Mouse (Mus musculus) erythroblast, embryonic 14.5 days (primary cell): ENCODE data around the gene Eif2b5. TPM values are rescaled to one million over a fixed set of nuclear protein-coding genes. Genes with fewer than 3 reads are reported as not detected.

ENCODE experiments used
- H3K27me3 ChIP-seq: 2 replicates; pipeline ENCODE4 v1.6.1; 2012; ENCODE audit warnings: inconsistent platforms; ENCODE audit not compliant: control insufficient read depth
- H3K36me3 ChIP-seq: 2 replicates; pipeline ENCODE4 v1.6.1; 2012; ENCODE audit warnings: mild to moderate bottlenecking, inconsistent platforms; ENCODE audit not compliant: control insufficient read depth
- H3K4me1 ChIP-seq: 2 replicates; pipeline ENCODE4 v1.6.1; 2012; ENCODE audit warnings: inconsistent platforms; ENCODE audit not compliant: control insufficient read depth
- H3K4me3 ChIP-seq: replicated peaks from 2 replicates; pipeline ENCODE3; 2012; ENCODE audit warnings: moderate library complexity, mild to moderate bottlenecking, inconsistent platforms
- H3K9me3 ChIP-seq: 2 replicates; pipeline ENCODE4 v1.6.1; 2012; ENCODE audit warnings: low read length, inconsistent platforms, mixed read lengths; ENCODE audit not compliant: control insufficient read depth
- GATA1 ChIP-seq: IDR thresholded peaks from 2 replicates; pipeline ENCODE4 v1.6.1; 2012; ENCODE audit warnings: low read length, inconsistent platforms, mixed read lengths
- TAL1 ChIP-seq: IDR thresholded peaks from 3 replicates; pipeline ENCODE4 v1.6.1; 2012; ENCODE audit warnings: low read length, inconsistent platforms, mixed read lengths
- polyA plus RNA-seq: library from polyadenylated mRNA; stranded (reverse); fragments of >175 nt; gene quantifications from 2 replicates; pipeline ENCODE4 v1.2.3, GENCODE M21; 2012

Gene Eif2b5
- polyA plus RNA-seq, 1 experiment: 0.70 TPM

- TF ChIP-seq GATA1: no peak
- TF ChIP-seq TAL1: no peak
- Histone ChIP-seq H3K27me3 (no peaks in the 10 kb centered on the region), H3K4me1 (peaks cover 26% of the 10 kb centered on the region), H3K36me3 (peaks cover 93% of the 10 kb centered on the region), H3K4me3 (no peak overlapping the region), H3K9me3 (no peaks in the 10 kb centered on the region)
Observed at GRCm38 (mm10) chr16:20528779-20529178, 30.2 kb downstream of the Eif2b5 start.

DNA sequence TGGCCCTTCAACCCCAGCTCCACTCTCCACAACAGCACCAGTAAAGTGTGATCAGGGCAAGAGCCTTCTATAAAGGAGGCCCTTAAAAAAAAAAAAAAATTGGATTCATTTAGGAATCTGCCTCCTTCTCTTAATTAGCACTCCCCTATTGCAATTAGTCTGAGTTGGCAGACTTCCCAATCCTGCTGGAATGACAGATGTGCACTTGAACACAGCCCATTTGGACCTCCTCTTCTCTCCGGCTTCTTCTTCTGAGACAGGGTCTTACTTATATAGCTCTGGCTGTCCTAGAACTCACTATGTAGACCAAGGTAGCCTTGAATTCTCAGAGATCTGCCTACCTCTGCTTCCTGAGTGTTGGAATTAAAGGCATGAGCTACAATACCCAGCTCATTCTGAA lies 30.8 kb downstream of the Eif2b5 start:
- no peak overlapping the region for H3K4me3 ChIP-seq

GRCm38 (mm10) chr16:20530941-20531340 lies 32.3 kb downstream of the Eif2b5 start:
- Histone ChIP-seq H3K27me3 (no peaks in the 10 kb centered on the region), H3K4me3 (no peak overlapping the region), H3K9me3 (no peaks in the 10 kb centered on the region), H3K36me3 (peaks cover 73% of the 10 kb centered on the region), H3K4me1 (peaks cover 32% of the 10 kb centered on the region)
- no peak for TF ChIP-seq TAL1

More for the DNA sequence above, 30.8 kb downstream of the Eif2b5 start:
- Histone ChIP-seq H3K9me3 (no peaks in the 10 kb centered on the region), H3K36me3 (peaks cover 87% of the 10 kb centered on the region), H3K4me1 (peaks cover 26% of the 10 kb centered on the region), H3K27me3 (no peaks in the 10 kb centered on the region)
- TF ChIP-seq GATA1 (no peak), TAL1 (no peak)

GRCm38 (mm10) chr16:20534617-20535295 lies 36.1 kb downstream of the Eif2b5 start:
- Histone ChIP-seq H3K4me3 (peak overlapping the region; percentile 98), H3K27me3 (no peaks in the 10 kb centered on the region), H3K9me3 (no peaks in the 10 kb centered on the region), H3K4me1 (peaks cover 39% of the 10 kb centered on the region), H3K36me3 (peaks cover 68% of the 10 kb centered on the region)
- TF ChIP-seq GATA1 (no peak), TAL1 (no peak)

- Histone ChIP-seq H3K27me3 (no peaks in the 10 kb centered on the region), H3K4me3 (peak within 1 kb of the TSS; percentile 98), H3K9me3 (no peaks in the 10 kb centered on the region), H3K4me1 (peaks cover 44% of the 10 kb centered on the region), H3K36me3 (peaks cover 69% of the 10 kb centered on the region)
- TF ChIP-seq GATA1 (no peak), TAL1 (no peak)
Observed at GRCm38 (mm10) chr16:20535296-20536080, 36.9 kb downstream of the Eif2b5 start, which contains the start of gene Ap2m1. Gene Ap2m1, plus strand, starts transcription at chr16:20535478.

- Histone ChIP-seq H3K4me3 (peak overlapping the region; percentile 98), H3K36me3 (peaks cover 69% of the 10 kb centered on the region), H3K9me3 (no peaks in the 10 kb centered on the region), H3K27me3 (no peaks in the 10 kb centered on the region), H3K4me1 (peaks cover 44% of the 10 kb centered on the region)
- TF ChIP-seq TAL1: no peak
- no peak for TF ChIP-seq GATA1
Observed at GRCm38 (mm10) chr16:20536081-20536665, 37.6 kb downstream of the Eif2b5 start.

- no peaks in the 10 kb centered on the region for H3K9me3 ChIP-seq
- no peaks in the 10 kb centered on the region for H3K27me3 ChIP-seq
- H3K4me1 ChIP-seq: peaks cover 44% of the 10 kb centered on the region
- H3K36me3 ChIP-seq: peaks cover 69% of the 10 kb centered on the region
- no peak for TF ChIP-seq TAL1
- TF ChIP-seq GATA1: no peak
- peak overlapping the region; percentile 98 for H3K4me3 ChIP-seq
Observed at GRCm38 (mm10) chr16:20537071-20537471, 38.5 kb downstream of the Eif2b5 start.

GRCm38 (mm10) chr16:20537601-20538320 lies 39.1 kb downstream of the Eif2b5 start:
- H3K27me3 ChIP-seq: no peaks in the 10 kb centered on the region
- peaks cover 44% of the 10 kb centered on the region for H3K4me1 ChIP-seq
- H3K9me3 ChIP-seq: no peaks in the 10 kb centered on the region
- peak overlapping the region; percentile 98 for H3K4me3 ChIP-seq
- peaks cover 70% of the 10 kb centered on the region for H3K36me3 ChIP-seq
- TF ChIP-seq GATA1: no peak
- no peak for TF ChIP-seq TAL1
